In genomic region chr5:67473723-67474122, GRCm38 (mm10) we compare ENCODE assay signal across 8 mouse cellular contexts. TPM values are rescaled to one million over a fixed set of nuclear protein-coding genes. Genes with fewer than 3 reads are reported as not detected.
DNase-seq lines count a peak whose midpoint lies in the region; ATAC-seq and TF ChIP-seq lines count a peak whose summit lies in the region.
"Had no signal": no experiment of that assay in that cellular context is flagged by ENCODE, and none has a peak within 500 bp of the region (broad histone marks: within the 10 kb centered on the region; RNA-seq: fewer than 3 reads in every experiment).

No protein-coding gene starts in this region.

- no peak overlapping the region for H3K4me3 ChIP-seq in forebrain, embryonic 14.5 days (ENCODE audit: low read depth, low read length)
- no peak overlapping the region for H3K4me3 ChIP-seq in forebrain, embryonic 12.5 days (replicated peaks)
- H3K4me3 ChIP-seq in left cerebral cortex, adult 2 months, result no peak overlapping the region
- H3K4me3 ChIP-seq: neural tube, embryonic 15.5 days had no signal

- intact Hi-C loops in left cerebral cortex, postnatal 4 days (cut with DNase I), result no loop called here
- intact Hi-C loops in left cerebral cortex, adult 2 months (cut with DNase I), result no loop called here
- intact Hi-C loops in gastrocnemius, postnatal 36 days (cut with DNase I), result no loop called here

- ATAC-seq in forebrain, embryonic 14.5 days, result peak; percentile 75; the same call in 1 of the 2 replicates
- no peak for ATAC-seq in forebrain, embryonic 12.5 days (ENCODE audit: low FRiP score)

- no peaks in the 10 kb centered on the region for H3K9me3 ChIP-seq in forebrain, embryonic 14.5 days (replicated peaks; ENCODE audit: control insufficient read depth, low read length)
- no peaks in the 10 kb centered on the region for H3K9me3 ChIP-seq in forebrain, embryonic 12.5 days
- H3K9me3 ChIP-seq: neural tube, embryonic 15.5 days had no signal

- H3K27ac ChIP-seq in forebrain, embryonic 14.5 days (ENCODE audit: low read depth, low read length), result no peak overlapping the region
- no peak overlapping the region for H3K27ac ChIP-seq in forebrain, embryonic 12.5 days
- H3K27ac ChIP-seq in left cerebral cortex, adult 2 months, result no peak overlapping the region
- H3K27ac ChIP-seq: neural tube, embryonic 15.5 days had no signal

- no peak overlapping the region for H3K9ac ChIP-seq in forebrain, embryonic 14.5 days (ENCODE audit: low read length)
- H3K9ac ChIP-seq in forebrain, embryonic 12.5 days, result no peak overlapping the region
- H3K9ac ChIP-seq: neural tube, embryonic 15.5 days had no signal

- 43% methylated on average over 8 of the region's 8 CpGs for WGBS in forebrain, embryonic 14.5 days
- 77% methylated on average over 8 of the region's 8 CpGs for WGBS in forebrain, embryonic 12.5 days

- H3K4me2 ChIP-seq in forebrain, embryonic 14.5 days (ENCODE audit: low read length), result no peak overlapping the region
- no peak overlapping the region for H3K4me2 ChIP-seq in forebrain, embryonic 12.5 days
- H3K4me2 ChIP-seq: neural tube, embryonic 15.5 days had no signal

- peak; percentile 84 for DNase-seq in forebrain, embryonic 14.5 days (ENCODE audit: low spot score)
- DNase-seq in left cerebral cortex, postnatal 4 days, result peak; percentile 39
- DNase-seq in left cerebral cortex, adult 2 months (ENCODE audit: extremely low spot score in 1 of 2, low spot score in 2 of 2), result no peak
- peak; percentile 38 to 71 for DNase-seq in lung, adult 18-20 months
- no peak for DNase-seq in gastrocnemius, postnatal 36 days
- no peak for DNase-seq in adrenal gland, postnatal 4 days (ENCODE audit: low spot score in 2 of 2)

- TF ChIP-seq CTCF in left cerebral cortex, adult 2 months (IDR thresholded peaks at IDR 0.05), result no peak

- no peaks in the 10 kb centered on the region for H3K36me3 ChIP-seq in forebrain, embryonic 14.5 days (ENCODE audit: control insufficient read depth, insufficient read depth, low read length)
- H3K36me3 ChIP-seq in forebrain, embryonic 12.5 days (replicated peaks), result no peaks in the 10 kb centered on the region
- H3K36me3 ChIP-seq: neural tube, embryonic 15.5 days had no signal

- H3K27me3 ChIP-seq in forebrain, embryonic 14.5 days (replicated peaks; ENCODE audit: control insufficient read depth, insufficient read depth, low read length), result no peaks in the 10 kb centered on the region
- H3K27me3 ChIP-seq in forebrain, embryonic 12.5 days, result no peaks in the 10 kb centered on the region
- H3K27me3 ChIP-seq: neural tube, embryonic 15.5 days had no signal

- H3K4me1 ChIP-seq in forebrain, embryonic 14.5 days (ENCODE audit: control insufficient read depth, insufficient read depth, low read length), result no peaks in the 10 kb centered on the region
- no peaks in the 10 kb centered on the region for H3K4me1 ChIP-seq in forebrain, embryonic 12.5 days

RNA-seq across cellular contexts. Expression of gene Bend4, which starts 45.6 kb away (rescaled TPM):
- polyA plus RNA-seq in forebrain, embryonic 14.5 days (2014; fragmentation: Nextera tagmentation; extraction: Ambion mirVana), result 5.5 and 7.7 TPM in 2 replicates
- polyA plus RNA-seq in forebrain, embryonic 12.5 days (2016; fragmentation: Nextera tagmentation; extraction: Ambion mirVana), result 7.8 and 8.7 TPM in 2 replicates
- 10 to 100 TPM; 14.0 to 14.8 TPM for total RNA-seq in left cerebral cortex, postnatal 4 days (2021)
- 1 to 10 TPM; 7.9 TPM for total RNA-seq in left cerebral cortex, adult 2 months (2021)
- total RNA-seq in gastrocnemius, postnatal 36 days (2021), result under 1 TPM; 0.15 to 0.33 TPM
- total RNA-seq in adrenal gland, postnatal 4 days (2021), result 1 to 10 TPM; 4.6 TPM

Comparison
In these comparisons a context has a peak if more than half of its experiments do, and no peak if none do; other contexts are left out.
1. DNase-seq: peak in forebrain, embryonic 14.5 days (single experiment), left cerebral cortex, postnatal 4 days (single experiment) and lung, adult 18-20 months (2 of 2); none in left cerebral cortex, adult 2 months (0 of 2), gastrocnemius, postnatal 36 days (0 of 2) and adrenal gland, postnatal 4 days (0 of 2).
2. RNA of gene Bend4, which starts 45.6 kb away (total RNA-seq): 14.0 to 14.8 TPM in left cerebral cortex, postnatal 4 days, 7.9 TPM in left cerebral cortex, adult 2 months and 4.6 TPM in adrenal gland, postnatal 4 days; 0.15 to 0.33 TPM in gastrocnemius, postnatal 36 days; every median in the first group is over 4 times any median in the second.